Mouse (Mus musculus): ENCODE results near the gene Gstt1. TPM values are rescaled to one million over a fixed set of nuclear protein-coding genes. Genes with fewer than 3 reads are reported as not detected.

Gene Gstt1
- polyA plus RNA-seq, 1 experiment from 2014 or later: 21.3 TPM

DNA sequence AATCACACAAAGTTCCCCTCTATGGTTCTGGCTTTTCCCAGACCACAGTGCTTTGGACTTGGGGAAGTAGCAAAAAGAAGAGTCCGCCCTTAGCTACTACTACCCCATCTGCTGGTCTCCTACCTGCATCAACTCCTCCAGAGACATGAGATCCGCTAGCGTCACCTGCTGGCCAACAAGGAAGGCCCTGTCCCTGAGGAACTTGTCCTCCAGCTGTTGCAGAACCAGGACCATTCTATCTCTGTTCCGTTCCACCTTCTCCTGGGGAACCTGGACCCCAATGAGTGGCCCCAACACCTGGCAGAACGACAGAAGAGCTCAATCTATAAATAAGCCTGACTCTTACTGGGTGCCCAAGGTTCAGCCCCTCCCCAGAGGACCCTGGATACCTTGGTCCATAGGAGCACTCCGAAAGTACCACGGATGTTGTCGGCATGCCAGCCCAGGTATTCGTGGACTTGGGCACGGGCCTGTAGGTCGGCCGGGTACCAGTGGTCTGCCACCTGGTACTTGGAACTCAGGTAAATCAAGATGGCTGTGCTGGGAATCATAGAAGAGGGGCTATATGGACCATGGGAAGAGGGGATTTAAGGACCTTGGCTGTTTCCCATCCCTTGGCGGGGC, 34.0 kb upstream of the Gstt1 start:
- no peak for ATAC-seq (ENCODE audit: insufficient read depth, low FRiP score, low read depth)
- H3K4me1 ChIP-seq: peaks cover 21% of the 10 kb centered on the region
- no peaks in the 10 kb centered on the region for H3K9me3 ChIP-seq
- H3K27ac ChIP-seq: no peak overlapping the region
- H3K4me2 ChIP-seq: no peak overlapping the region
- 62% methylated on average over 13 of the region's 13 CpGs for WGBS
- H3K4me3 ChIP-seq (replicated peaks): no peak overlapping the region; the same call in 1 of the 2 replicates
- H3K9ac ChIP-seq: no peak overlapping the region
- H3K36me3 ChIP-seq: no peaks in the 10 kb centered on the region
- no peaks in the 10 kb centered on the region for H3K27me3 ChIP-seq (replicated peaks)

GRCm38 (mm10) chr10:75830275-75830670, 31.9 kb upstream of the Gstt1 start:
- no peak overlapping the region for H3K9ac ChIP-seq
- WGBS: 83% methylated on average over 2 of the region's 2 CpGs
- no peaks in the 10 kb centered on the region for H3K36me3 ChIP-seq
- H3K4me3 ChIP-seq (replicated peaks): no peak overlapping the region
- no peaks in the 10 kb centered on the region for H3K9me3 ChIP-seq
- ATAC-seq (ENCODE audit: insufficient read depth, low FRiP score, low read depth): no peak
- H3K27me3 ChIP-seq (replicated peaks): no peaks in the 10 kb centered on the region
- no peak overlapping the region for H3K27ac ChIP-seq
- no peak overlapping the region for H3K4me2 ChIP-seq
- H3K4me1 ChIP-seq: peaks cover 18% of the 10 kb centered on the region

DNA sequence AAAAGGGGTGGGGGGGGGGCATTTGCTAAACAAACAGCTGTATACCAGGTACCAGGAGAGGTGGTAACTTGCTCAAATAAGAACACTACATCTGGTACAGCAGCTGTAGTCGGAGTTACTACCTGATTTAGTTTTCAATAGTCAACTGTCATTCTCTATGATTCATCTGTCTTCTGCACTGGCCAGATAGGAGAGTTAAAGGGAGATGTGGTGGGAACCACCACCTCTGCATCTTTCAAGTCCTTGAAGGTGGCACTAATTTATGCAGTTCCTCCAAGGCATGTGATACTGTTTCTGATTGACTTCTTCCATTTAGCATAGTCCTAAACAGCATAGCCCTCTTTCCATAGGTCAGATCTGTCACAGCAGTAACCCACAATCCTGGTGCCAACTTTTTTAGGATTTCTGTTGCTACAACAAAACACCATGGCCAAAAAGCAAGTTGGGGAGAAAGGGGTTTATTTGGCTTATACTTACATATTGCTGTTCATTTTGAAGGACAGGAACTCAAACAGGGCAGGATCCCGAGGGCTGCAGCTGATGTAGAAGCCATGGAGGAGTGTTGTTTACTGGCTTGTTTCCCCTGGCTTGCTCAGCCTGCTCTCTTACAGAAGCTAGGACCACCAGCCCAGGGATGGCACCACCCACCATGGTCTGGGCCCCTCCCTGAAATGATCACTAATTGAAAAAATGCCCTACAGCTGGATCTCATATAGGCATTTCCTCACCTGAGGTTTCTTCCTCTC, 31.3 kb upstream of the Gstt1 start:
- Histone ChIP-seq H3K9me3 (no peaks in the 10 kb centered on the region), H3K27me3 (replicated peaks) (no peaks in the 10 kb centered on the region), H3K4me1 (peaks cover 14% of the 10 kb centered on the region; the same call in 1 of the 2 replicates), H3K36me3 (no peaks in the 10 kb centered on the region), H3K9ac (no peak overlapping the region), H3K4me2 (no peak overlapping the region), H3K4me3 (replicated peaks) (no peak overlapping the region), H3K27ac (no peak overlapping the region)
- ATAC-seq (ENCODE audit: insufficient read depth, low FRiP score, low read depth): no peak
- WGBS: 75% methylated on average over 2 of the region's 2 CpGs

- no peak overlapping the region for H3K4me2 ChIP-seq
- no peak overlapping the region for H3K9ac ChIP-seq
- no peak overlapping the region for H3K27ac ChIP-seq
- peaks cover 11% of the 10 kb centered on the region; the same call in 1 of the 2 replicates for H3K4me1 ChIP-seq
- no peaks in the 10 kb centered on the region for H3K27me3 ChIP-seq (replicated peaks)
- ATAC-seq (ENCODE audit: insufficient read depth, low FRiP score, low read depth): no peak
- no peak overlapping the region for H3K4me3 ChIP-seq (replicated peaks)
- H3K36me3 ChIP-seq: no peaks in the 10 kb centered on the region
- H3K9me3 ChIP-seq: no peaks in the 10 kb centered on the region
Observed at GRCm38 (mm10) chr10:75828500-75828931, 30.1 kb upstream of the Gstt1 start.

DNA sequence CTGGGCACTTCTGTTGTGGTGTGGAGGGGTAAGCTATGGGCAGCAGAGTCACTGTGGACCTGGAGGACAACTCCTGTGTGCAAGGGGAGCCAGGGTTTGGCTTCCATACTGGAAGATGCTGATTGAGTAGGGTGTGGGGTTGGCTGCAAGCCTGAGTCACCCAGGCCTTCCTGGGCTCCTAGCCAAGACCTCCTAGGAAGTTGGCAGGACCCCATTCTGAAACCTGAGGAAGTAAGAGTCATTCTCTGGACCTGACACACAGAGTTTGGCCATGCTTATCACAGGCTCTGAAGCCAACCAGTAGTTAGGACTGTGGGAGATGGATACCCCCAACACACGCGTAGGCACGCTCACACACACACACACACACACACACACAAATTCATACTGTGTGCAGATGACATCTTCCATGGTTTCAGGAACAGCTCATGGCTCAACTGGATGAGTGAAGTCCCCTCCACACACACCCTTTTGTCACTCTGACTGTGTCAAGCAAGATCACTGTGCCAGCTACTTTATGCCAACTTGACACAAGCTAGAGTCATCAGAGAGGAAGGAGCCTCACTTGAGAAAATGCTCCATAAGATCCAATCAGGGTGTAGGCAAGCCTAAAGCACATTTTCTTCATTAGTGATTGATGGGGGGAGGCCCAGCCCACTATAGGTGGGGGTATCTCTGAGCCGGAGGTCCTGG, 29.4 kb upstream of the Gstt1 start:
- Histone ChIP-seq H3K9me3 (no peaks in the 10 kb centered on the region), H3K9ac (no peak overlapping the region), H3K27ac (no peak overlapping the region; the same call in 1 of the 2 replicates), H3K4me3 (replicated peaks) (no peak overlapping the region), H3K4me2 (no peak overlapping the region), H3K4me1 (0 out of 2 replicates have a peak, but pooled peaks cover 7% of the 10 kb centered on the region), H3K36me3 (no peaks in the 10 kb centered on the region), H3K27me3 (replicated peaks) (no peaks in the 10 kb centered on the region)
- WGBS: 87% methylated on average over 4 of the region's 4 CpGs
- no peak; the same call in 1 of the 2 replicates for ATAC-seq (ENCODE audit: insufficient read depth, low FRiP score, low read depth)

DNA sequence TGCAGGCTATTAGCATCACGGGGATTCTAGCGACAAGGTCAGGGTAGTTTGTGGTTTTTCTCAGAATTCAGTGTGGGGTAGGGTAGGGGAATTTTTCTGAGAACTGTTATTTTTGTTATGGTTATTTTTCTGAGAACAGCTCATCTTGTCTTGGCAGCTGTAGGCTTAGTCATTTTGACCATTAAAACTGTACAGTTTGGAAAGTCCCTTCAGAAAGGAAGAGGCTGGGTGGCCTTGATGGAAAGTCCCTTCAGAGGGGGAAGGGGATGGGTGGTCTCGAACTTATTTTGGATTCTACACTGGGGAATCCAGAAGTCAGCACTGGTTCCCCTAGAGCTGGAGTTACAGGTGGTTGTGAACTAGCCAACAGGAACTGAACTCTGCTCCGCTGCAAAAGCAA, 26.1 kb upstream of the Gstt1 start:
- Histone ChIP-seq H3K4me3 (replicated peaks) (no peak overlapping the region), H3K4me2 (no peak overlapping the region), H3K27me3 (replicated peaks) (no peaks in the 10 kb centered on the region), H3K27ac (no peak overlapping the region), H3K36me3 (no peaks in the 10 kb centered on the region), H3K9ac (no peak overlapping the region), H3K9me3 (no peaks in the 10 kb centered on the region), H3K4me1 (0 out of 2 replicates have a peak, but pooled peaks cover 7% of the 10 kb centered on the region)
- 82% methylated on average over 4 of the region's 4 CpGs for WGBS
- ATAC-seq (ENCODE audit: insufficient read depth, low FRiP score, low read depth): no peak

DNA sequence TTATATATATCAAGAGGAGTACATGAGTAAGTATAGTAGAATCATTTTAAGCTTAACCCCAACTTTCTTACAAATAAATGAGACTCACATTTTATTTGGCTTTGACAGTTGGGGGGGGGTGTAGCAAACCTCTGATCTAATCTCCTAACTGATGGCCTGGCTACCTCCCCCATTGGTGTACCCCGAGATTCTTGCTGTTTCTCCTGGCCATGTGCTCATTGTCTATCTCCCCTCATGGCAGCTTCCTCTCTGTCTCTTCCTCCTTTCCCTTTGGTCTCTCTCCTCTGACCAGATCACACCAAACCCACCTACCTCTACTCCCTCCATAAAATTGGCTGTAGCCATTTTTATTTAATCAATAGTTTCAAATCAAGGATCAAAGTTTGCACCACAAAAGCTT, 25.4 kb upstream of the Gstt1 start:
- WGBS: 74% methylated on average over 1 of the region's 1 CpGs
- Histone ChIP-seq H3K4me3 (replicated peaks) (no peak overlapping the region), H3K9ac (no peak overlapping the region), H3K4me1 (0 out of 2 replicates have a peak, but pooled peaks cover 7% of the 10 kb centered on the region), H3K4me2 (no peak overlapping the region), H3K27ac (no peak overlapping the region), H3K27me3 (replicated peaks) (no peaks in the 10 kb centered on the region), H3K36me3 (no peaks in the 10 kb centered on the region), H3K9me3 (no peaks in the 10 kb centered on the region)
- no peak for ATAC-seq (ENCODE audit: insufficient read depth, low FRiP score, low read depth)

GRCm38 (mm10) chr10:75822443-75822842, 24.1 kb upstream of the Gstt1 start, which contains the start of gene Gstt4:
TSS of gene Gstt4 (minus strand) at chr10:75822543.
- no peak for ATAC-seq (ENCODE audit: insufficient read depth, low FRiP score, low read depth)
- Histone ChIP-seq H3K4me3 (replicated peaks) (no peak within 1 kb of the TSS), H3K4me2 (no peak within 1 kb of the TSS), H3K9me3 (no peaks in the 10 kb centered on the region), H3K27ac (no peak within 1 kb of the TSS), H3K4me1 (0 out of 2 replicates have a peak, but pooled peaks cover under 1% of the 10 kb centered on the region), H3K36me3 (no peaks in the 10 kb centered on the region), H3K27me3 (replicated peaks) (no peaks in the 10 kb centered on the region), H3K9ac (no peak within 1 kb of the TSS)
- 87% methylated on average over 2 of the region's 2 CpGs for WGBS

DNA sequence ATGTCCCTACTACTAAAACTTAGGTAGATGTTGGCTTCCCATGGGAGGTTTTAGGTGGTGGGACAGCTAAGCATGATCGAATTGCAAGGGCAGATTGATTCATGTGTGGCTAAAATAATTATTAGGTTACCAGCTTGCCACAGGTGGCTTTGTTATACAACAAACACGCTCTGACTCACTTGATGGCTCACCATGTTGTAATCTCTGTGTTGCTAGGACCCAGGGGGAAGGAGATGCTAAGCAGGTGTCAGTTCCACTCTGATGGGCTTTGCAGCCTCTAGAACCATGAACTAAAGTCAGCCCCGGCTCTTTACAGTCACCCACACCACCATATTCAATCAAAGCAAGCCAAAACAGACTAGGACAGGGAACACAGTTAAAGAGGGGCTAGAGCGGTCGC, 21.5 kb upstream of the Gstt1 start:
- Histone ChIP-seq H3K9me3 (no peaks in the 10 kb centered on the region), H3K9ac (no peak overlapping the region), H3K36me3 (no peaks in the 10 kb centered on the region), H3K4me3 (replicated peaks) (no peak overlapping the region), H3K4me1 (no peaks in the 10 kb centered on the region), H3K27me3 (replicated peaks) (no peaks in the 10 kb centered on the region), H3K4me2 (no peak overlapping the region), H3K27ac (no peak overlapping the region)
- no peak for ATAC-seq (ENCODE audit: insufficient read depth, low FRiP score, low read depth)
- WGBS: 79% methylated on average over 5 of the region's 5 CpGs

- Histone ChIP-seq H3K9ac (no peak overlapping the region), H3K4me1 (no peaks in the 10 kb centered on the region), H3K4me2 (no peak overlapping the region), H3K36me3 (no peaks in the 10 kb centered on the region), H3K4me3 (replicated peaks) (no peak overlapping the region), H3K27me3 (replicated peaks) (no peaks in the 10 kb centered on the region), H3K9me3 (no peaks in the 10 kb centered on the region), H3K27ac (no peak overlapping the region)
- no peak for ATAC-seq (ENCODE audit: insufficient read depth, low FRiP score, low read depth)
- WGBS: 58% methylated on average over 10 of the region's 10 CpGs
Observed at GRCm38 (mm10) chr10:75818641-75819040, 20.3 kb upstream of the Gstt1 start.

- Histone ChIP-seq H3K4me3 (replicated peaks) (no peak overlapping the region), H3K4me2 (no peak overlapping the region), H3K9ac (no peak overlapping the region), H3K4me1 (no peaks in the 10 kb centered on the region), H3K27ac (no peak overlapping the region), H3K36me3 (no peaks in the 10 kb centered on the region), H3K9me3 (no peaks in the 10 kb centered on the region), H3K27me3 (replicated peaks) (no peaks in the 10 kb centered on the region)
- no peak for ATAC-seq (ENCODE audit: insufficient read depth, low FRiP score, low read depth)
- 62% methylated on average over 2 of the region's 2 CpGs for WGBS
Observed at GRCm38 (mm10) chr10:75804217-75804616, 5.8 kb upstream of the Gstt1 start.

Data from stomach, embryonic 15.5 days (tissue).